Mouse (Mus musculus) midbrain, embryonic 13.5 days (tissue): ENCODE measurements around the gene Ckm. TPM values are rescaled to one million over a fixed set of nuclear protein-coding genes. Genes with fewer than 3 reads are reported as not detected.

Experiments
- ATAC-seq: fragments of 200-750 bp; cut with Nextera tagmentation; 2 replicates; pipeline ENCODE4 v1.8.0; 2017; ENCODE audit warnings: mild to moderate bottlenecking, moderate TSS enrichment, moderate library complexity
- H3K27ac ChIP-seq: fragments of 300-500 bp; sonication (generic); 2 replicates; pipeline ENCODE4 v1.5.1; 2015; ENCODE audit warnings: inconsistent platforms, mild to moderate bottlenecking, moderate library complexity
- H3K27me3 ChIP-seq: fragments of 300-500 bp; sonication (generic); 2 replicates; pipeline ENCODE4 v1.6.1; 2015; ENCODE audit warnings: mild to moderate bottlenecking, inconsistent platforms
- H3K36me3 ChIP-seq: fragments of 300-500 bp; sonication (generic); 2 replicates; pipeline ENCODE4 v1.6.1; 2015; ENCODE audit warnings: mild to moderate bottlenecking, inconsistent platforms
- H3K4me1 ChIP-seq: fragments of 300-500 bp; sonication (generic); replicated peaks from 2 replicates; pipeline ENCODE4 v1.6.1; 2015; ENCODE audit warnings: inconsistent platforms
- H3K4me2 ChIP-seq: fragments of 300-500 bp; sonication (generic); replicated peaks from 2 replicates; pipeline ENCODE4 v1.6.1; 2015; ENCODE audit warnings: moderate library complexity, mild to moderate bottlenecking, inconsistent platforms
- H3K4me3 ChIP-seq: fragments of 300-500 bp; sonication (generic); replicated peaks from 2 replicates; pipeline ENCODE4 v1.5.1; 2015; ENCODE audit warnings: mild to moderate bottlenecking, inconsistent platforms
- H3K9ac ChIP-seq: fragments of 300-500 bp; sonication (generic); replicated peaks from 2 replicates; pipeline ENCODE4 v1.6.1; 2015; ENCODE audit warnings: mild to moderate bottlenecking, inconsistent platforms
- H3K9me3 ChIP-seq: fragments of 300-500 bp; sonication (generic); 2 replicates; pipeline ENCODE4 v1.6.1; 2016; ENCODE audit warnings: mild to moderate bottlenecking, inconsistent platforms
- WGBS: fragments of 180-500 bp; shearing (Covaris S2); methylation state at CpG from one replicate; pipeline ENCODE4 v1.1.7; 2015; 5-methylcytosine and 5-hydroxymethylcytosine counted together
- polyA plus RNA-seq: library from polyadenylated mRNA; unstranded; fragments of >200 nt; fragmentation: Nextera tagmentation; extraction: Ambion mirVana; gene quantifications from 2 replicates; pipeline ENCODE4 v1.2.1, GENCODE M21; 2015

Gene Ckm
- polyA plus RNA-seq, 1 experiment from 2014 or later, result 0.07 TPM

DNA sequence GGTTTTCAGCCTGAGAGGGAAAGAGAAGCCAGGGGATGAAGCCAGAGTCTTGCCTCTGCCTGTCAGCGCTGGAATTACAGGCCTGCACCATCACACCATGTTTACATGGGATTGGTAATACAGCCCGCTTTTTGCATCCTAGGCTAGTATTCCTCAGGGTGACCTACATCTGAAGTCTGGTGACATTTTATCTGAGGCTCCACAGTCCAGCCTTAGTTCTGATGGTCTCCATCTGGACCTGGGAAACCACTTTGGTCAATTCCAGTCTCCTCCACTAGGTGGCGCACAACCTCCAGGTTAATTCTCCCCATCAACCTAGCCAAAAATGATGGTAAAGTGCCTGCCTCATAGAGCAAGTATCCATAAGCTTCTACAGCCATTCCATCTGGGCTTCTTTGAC lies 38.8 kb downstream of the Ckm start:
- H3K4me1 ChIP-seq, result no peaks in the 10 kb centered on the region
- no peak overlapping the region for H3K4me2 ChIP-seq
- ATAC-seq, result peak; percentile 70
- peaks cover 84% of the 10 kb centered on the region for H3K36me3 ChIP-seq
- no peak overlapping the region for H3K27ac ChIP-seq
- no peaks in the 10 kb centered on the region for H3K27me3 ChIP-seq
- H3K9me3 ChIP-seq, result no peaks in the 10 kb centered on the region
- no peak overlapping the region for H3K4me3 ChIP-seq
- WGBS, result 43% methylated on average over 3 of the region's 3 CpGs
- H3K9ac ChIP-seq, result no peak overlapping the region

DNA sequence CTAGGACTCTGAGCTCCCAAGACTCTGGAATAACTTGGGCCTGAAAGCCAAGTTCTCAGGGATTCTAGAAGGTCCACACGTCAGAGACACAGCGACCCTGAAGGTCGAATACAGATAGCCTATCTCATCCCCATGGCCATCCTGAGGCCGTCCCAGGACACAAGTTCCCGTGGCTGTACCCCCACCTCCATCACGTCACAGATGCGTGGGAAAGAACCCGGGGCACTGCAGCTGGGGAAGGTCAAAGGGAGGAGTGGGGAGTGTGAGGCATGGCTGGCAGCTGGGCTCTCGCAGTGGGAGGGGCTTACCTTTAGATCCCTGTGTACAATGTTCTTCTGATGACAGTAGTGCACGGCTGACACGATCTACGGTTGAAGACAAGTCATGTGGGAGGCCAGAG lies 40.2 kb downstream of the Ckm start:
- Histone ChIP-seq H3K9me3 (no peaks in the 10 kb centered on the region), H3K4me1 (no peaks in the 10 kb centered on the region), H3K4me3 (no peak overlapping the region), H3K4me2 (no peak overlapping the region), H3K36me3 (peaks cover 88% of the 10 kb centered on the region), H3K27me3 (no peaks in the 10 kb centered on the region), H3K27ac (no peak overlapping the region), H3K9ac (no peak overlapping the region)
- no peak for ATAC-seq
- 90% methylated on average over 12 of the region's 12 CpGs for WGBS

DNA sequence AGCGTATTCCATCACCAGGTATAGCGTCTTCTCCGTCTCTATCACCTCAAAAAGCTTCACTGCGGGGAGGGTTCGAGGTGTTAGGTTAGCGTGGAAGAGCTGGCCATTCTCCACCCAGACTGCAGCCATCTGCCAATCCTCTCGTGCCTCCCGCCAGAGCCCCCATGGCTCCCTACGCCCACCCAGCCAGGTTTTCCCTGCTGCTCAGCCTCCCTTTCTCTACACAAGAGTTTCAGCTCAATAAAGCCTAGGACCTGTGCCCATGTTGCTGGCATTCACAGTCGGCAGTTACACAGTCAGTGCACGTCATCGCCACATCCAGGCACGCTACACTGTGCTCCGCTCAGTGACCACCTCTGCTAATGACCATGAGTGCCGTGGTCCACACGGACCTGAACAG lies 43.1 kb downstream of the Ckm start:
- H3K36me3 ChIP-seq, result peaks cover 89% of the 10 kb centered on the region
- no peak overlapping the region for H3K4me3 ChIP-seq
- H3K27me3 ChIP-seq, result no peaks in the 10 kb centered on the region
- no peaks in the 10 kb centered on the region for H3K4me1 ChIP-seq
- H3K4me2 ChIP-seq, result no peak overlapping the region
- no peak overlapping the region for H3K27ac ChIP-seq
- no peaks in the 10 kb centered on the region for H3K9me3 ChIP-seq
- no peak for ATAC-seq
- H3K9ac ChIP-seq, result no peak overlapping the region
- WGBS, result 94% methylated on average over 16 of the region's 16 CpGs

DNA sequence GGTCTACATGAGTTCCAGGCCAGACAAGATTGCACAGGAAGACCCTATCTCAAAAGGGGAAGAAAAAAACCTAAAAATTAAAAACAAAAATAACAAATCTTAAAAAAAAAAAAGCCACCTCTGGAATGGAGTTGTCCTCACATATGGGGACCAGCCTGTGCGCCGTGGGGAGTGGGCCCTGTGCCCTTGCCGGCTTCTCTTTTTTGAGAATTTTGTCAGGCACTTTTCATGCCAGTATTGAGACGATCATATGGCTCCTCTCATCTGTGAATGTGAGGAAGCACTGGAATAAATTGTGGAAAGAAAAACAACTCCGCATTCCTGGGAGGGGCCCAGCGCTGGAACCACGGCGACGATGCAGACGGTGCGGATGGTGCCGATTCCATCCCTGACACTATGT lies 44.6 kb downstream of the Ckm start:
- no peak overlapping the region for H3K4me2 ChIP-seq
- H3K27me3 ChIP-seq, result no peaks in the 10 kb centered on the region
- no peaks in the 10 kb centered on the region for H3K9me3 ChIP-seq
- H3K9ac ChIP-seq, result no peak overlapping the region
- H3K4me3 ChIP-seq, result no peak overlapping the region
- H3K36me3 ChIP-seq, result peaks cover 83% of the 10 kb centered on the region
- ATAC-seq, result no peak
- H3K4me1 ChIP-seq, result no peaks in the 10 kb centered on the region
- WGBS, result 89% methylated on average over 12 of the region's 12 CpGs
- no peak overlapping the region for H3K27ac ChIP-seq

DNA sequence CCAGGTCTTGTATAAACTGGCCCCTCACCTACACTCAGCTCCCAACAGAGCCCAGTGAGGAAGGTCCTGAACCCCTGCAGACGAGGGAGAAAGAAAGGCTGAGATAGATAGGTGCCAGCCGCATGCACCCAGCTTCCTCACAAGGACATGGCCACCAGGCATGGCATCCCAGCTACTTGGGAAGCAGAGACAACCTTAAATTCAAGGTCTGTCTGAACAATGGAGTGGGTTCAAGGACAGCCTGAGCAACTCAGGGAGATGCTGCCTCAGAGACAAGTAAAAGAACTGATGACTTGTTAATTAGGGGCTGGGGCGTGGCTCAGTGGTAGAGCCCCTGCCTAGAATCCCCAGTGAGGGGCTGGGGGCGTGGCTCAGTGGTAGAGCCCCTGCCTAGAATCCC lies 50.6 kb downstream of the Ckm start:
- 98% methylated on average over 4 of the region's 4 CpGs for WGBS
- Histone ChIP-seq H3K27me3 (no peaks in the 10 kb centered on the region), H3K27ac (no peak overlapping the region), H3K9me3 (no peaks in the 10 kb centered on the region), H3K9ac (no peak overlapping the region), H3K4me1 (peaks cover 28% of the 10 kb centered on the region), H3K4me3 (no peak overlapping the region), H3K36me3 (peaks cover 38% of the 10 kb centered on the region), H3K4me2 (no peak overlapping the region)
- ATAC-seq, result no peak

DNA sequence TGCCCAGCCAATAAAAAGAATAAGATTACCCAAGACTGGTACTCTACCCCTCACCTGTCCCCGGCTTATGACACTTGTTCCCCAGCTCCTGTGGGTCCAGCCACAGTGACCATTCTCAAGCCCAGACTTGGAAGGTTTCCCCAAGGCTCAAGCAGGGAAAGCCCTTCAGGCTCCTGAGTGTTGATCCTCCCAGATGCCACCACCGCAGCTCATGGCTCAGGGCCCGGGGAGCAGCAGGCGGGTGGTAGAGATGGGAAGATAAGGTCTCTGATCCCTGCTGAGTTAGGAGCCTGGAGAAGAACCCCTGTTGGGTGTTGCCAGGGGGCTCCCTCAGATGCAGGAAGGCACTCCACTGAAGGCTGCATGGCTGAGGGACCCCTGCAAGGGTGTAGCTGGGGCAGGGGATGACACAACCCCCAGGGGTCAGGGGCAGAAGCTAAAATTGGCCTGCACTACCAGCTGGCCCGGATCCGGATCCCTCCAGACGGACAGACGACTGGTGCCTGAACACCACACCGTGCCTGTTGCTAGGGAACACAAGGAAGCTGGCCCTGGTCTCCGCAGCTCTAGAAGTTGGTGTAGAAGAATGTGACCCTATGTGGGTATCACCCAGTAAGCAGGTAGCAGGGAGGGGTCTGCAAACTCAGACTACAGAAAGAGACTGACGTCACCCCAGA lies 51.4 kb downstream of the Ckm start:
- no peaks in the 10 kb centered on the region for H3K9me3 ChIP-seq
- peak overlapping the region; percentile 98; the same call in 1 of the 2 replicates for H3K4me2 ChIP-seq
- no peak overlapping the region for H3K27ac ChIP-seq
- no peak overlapping the region for H3K4me3 ChIP-seq
- no peak for ATAC-seq
- H3K9ac ChIP-seq, result 0 out of 2 replicates have a peak overlapping the region, but pooled peaks have one; percentile 25
- peaks cover 30% of the 10 kb centered on the region for H3K36me3 ChIP-seq
- no peaks in the 10 kb centered on the region for H3K27me3 ChIP-seq
- WGBS, result 69% methylated on average over 11 of the region's 11 CpGs
- peaks cover 28% of the 10 kb centered on the region for H3K4me1 ChIP-seq

DNA sequence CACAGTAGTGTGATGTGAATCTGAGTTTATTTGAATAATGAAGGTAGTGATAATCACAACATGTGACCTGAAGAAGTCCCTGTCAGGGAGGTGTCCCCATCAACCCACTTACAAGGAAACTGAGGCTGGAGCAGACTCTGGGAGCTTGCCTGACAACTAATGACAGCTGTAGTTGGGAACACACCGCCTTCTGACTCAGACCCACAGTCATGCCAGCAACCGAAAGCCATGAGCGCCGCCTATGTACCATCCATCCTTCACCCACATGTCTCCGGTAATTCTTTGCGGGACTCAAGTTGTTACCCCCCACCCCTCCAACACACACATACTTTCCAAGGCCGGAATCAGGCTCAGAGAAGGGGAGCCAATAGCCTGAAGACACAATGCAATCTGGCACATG lies 52.1 kb downstream of the Ckm start:
- Histone ChIP-seq H3K9ac (0 out of 2 replicates have a peak overlapping the region, but pooled peaks have one; percentile 25), H3K4me3 (peak overlapping the region; percentile 92; the same call in 1 of the 2 replicates)
- 95% methylated on average over 7 of the region's 7 CpGs for WGBS

DNA sequence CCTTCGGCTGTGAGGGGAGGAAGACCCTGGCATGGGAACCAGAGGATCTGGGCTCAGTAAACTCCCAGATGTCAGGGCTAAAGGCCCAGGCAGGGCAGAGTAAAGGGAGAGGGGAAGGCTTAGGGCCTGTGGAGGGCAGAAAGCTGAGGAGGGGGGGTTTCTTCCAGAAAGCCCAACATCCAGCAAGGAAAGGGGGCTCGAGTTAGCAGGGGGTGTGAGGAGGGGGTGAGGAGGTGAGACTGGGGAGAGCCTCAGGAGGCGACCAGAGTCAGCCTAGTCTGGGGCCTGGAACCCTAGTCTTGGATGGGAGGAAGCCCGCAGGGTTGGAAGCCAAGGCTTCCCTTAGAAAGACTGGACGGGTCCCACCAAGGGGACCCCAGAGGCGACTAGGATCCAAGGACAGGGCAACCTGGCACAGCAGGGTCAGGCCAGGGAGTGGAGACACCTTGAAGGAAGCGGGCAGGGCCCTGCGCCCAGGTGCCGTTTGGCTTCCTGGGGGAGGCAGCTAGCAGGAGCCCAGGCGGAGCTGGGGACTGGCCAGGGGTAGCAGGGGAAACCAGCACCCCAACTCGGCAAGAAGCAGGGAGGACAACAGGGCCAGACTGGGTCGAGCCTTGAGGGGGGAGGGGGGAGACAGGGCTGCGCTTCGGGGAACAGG lies 53.0 kb downstream of the Ckm start:
- H3K4me3 ChIP-seq, result peak overlapping the region; percentile 92
- peaks cover 14% of the 10 kb centered on the region for H3K36me3 ChIP-seq
- H3K4me1 ChIP-seq, result peaks cover 28% of the 10 kb centered on the region
- WGBS, result 7% methylated on average over 14 of the region's 14 CpGs
- peak overlapping the region; percentile 83 for H3K27ac ChIP-seq
- no peaks in the 10 kb centered on the region for H3K27me3 ChIP-seq
- peak; percentile 41; the same call in 1 of the 2 replicates for ATAC-seq
- H3K9ac ChIP-seq, result peak overlapping the region; percentile 95
- no peaks in the 10 kb centered on the region for H3K9me3 ChIP-seq
- peak overlapping the region; percentile 98 for H3K4me2 ChIP-seq

More for the DNA sequence above, 52.1 kb downstream of the Ckm start:
- H3K4me2 ChIP-seq, result peak overlapping the region; percentile 98
- H3K27ac ChIP-seq, result no peak overlapping the region
- no peaks in the 10 kb centered on the region for H3K9me3 ChIP-seq
- ATAC-seq, result no peak
- peaks cover 28% of the 10 kb centered on the region for H3K4me1 ChIP-seq
- H3K36me3 ChIP-seq, result peaks cover 24% of the 10 kb centered on the region
- no peaks in the 10 kb centered on the region for H3K27me3 ChIP-seq

DNA sequence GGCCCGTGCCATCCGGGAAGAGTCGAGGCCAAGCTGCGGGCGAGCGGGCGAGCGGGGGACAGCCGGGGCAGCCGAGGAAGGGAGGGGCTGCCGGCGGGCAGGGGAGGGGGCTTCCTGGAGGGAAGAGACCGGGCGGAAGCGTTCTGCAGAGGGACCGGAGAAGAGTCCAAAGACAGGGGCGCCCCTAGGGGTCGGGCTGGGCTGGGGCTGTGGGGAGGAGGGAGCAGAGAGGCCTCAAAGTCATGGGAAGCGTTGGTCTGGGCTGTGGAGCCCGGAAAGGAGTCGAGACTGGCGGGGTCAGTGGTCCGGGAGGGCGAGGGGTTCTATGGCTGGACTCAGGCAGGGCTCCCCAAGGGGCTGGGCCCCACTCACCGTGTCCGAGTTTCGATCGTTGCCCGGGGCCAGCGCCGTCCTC lies 53.5 kb downstream of the Ckm start:
- ATAC-seq, result peak; percentile 82
- peaks cover 14% of the 10 kb centered on the region for H3K36me3 ChIP-seq
- H3K27me3 ChIP-seq, result 0 out of 2 replicates have a peak, but pooled peaks cover 4% of the 10 kb centered on the region
- H3K27ac ChIP-seq, result peak overlapping the region; percentile 83
- H3K4me1 ChIP-seq, result peaks cover 32% of the 10 kb centered on the region
- H3K9me3 ChIP-seq, result no peaks in the 10 kb centered on the region
- WGBS, result 0% methylated on average over 25 of the region's 31 CpGs
- peak overlapping the region; percentile 95 for H3K9ac ChIP-seq
- H3K4me2 ChIP-seq, result peak overlapping the region; percentile 98
- H3K4me3 ChIP-seq, result peak overlapping the region; percentile 92

DNA sequence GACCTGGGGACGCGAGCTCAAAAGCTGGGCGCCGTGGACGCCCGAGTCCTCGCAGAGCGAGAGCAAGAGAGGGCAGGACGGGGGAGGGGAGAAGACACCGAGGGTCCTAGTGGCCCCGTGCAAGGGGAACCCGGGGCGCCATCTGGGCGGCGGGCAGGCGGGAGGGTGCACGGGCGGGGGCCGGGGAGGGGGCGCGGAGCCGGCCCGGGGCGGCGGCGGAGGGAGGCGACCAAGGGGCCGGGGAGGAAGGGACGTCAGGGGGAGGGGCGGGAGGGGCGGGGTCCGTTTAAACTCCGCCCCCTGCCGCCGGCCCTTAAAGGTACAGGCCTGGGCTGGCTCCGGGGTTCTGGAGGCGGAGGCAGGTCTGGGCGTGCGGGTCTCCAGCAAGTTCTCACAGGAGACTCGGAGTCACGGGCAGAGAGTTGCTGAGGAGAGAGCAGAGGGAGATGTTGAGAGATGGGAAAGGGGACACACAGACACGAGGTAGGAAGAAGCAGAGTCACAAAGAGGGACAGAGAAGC lies 54.1 kb downstream of the Ckm start, which contains the start of gene Mark4:
TSS of gene Mark4 (minus strand) at position 231 of the 521 bp plus-strand sequence.
- Histone ChIP-seq H3K4me3 (peak within 1 kb of the TSS; percentile 92), H3K36me3 (peaks cover 13% of the 10 kb centered on the region), H3K9ac (peak within 1 kb of the TSS; percentile 95), H3K4me1 (peaks cover 32% of the 10 kb centered on the region), H3K4me2 (peak within 1 kb of the TSS; percentile 98), H3K9me3 (no peaks in the 10 kb centered on the region), H3K27me3 (0 out of 2 replicates have a peak, but pooled peaks cover 8% of the 10 kb centered on the region), H3K27ac (peak within 1 kb of the TSS; percentile 83)
- WGBS, result under 1% methylated on average over 32 of the region's 42 CpGs
- ATAC-seq, result peak; percentile 84

DNA sequence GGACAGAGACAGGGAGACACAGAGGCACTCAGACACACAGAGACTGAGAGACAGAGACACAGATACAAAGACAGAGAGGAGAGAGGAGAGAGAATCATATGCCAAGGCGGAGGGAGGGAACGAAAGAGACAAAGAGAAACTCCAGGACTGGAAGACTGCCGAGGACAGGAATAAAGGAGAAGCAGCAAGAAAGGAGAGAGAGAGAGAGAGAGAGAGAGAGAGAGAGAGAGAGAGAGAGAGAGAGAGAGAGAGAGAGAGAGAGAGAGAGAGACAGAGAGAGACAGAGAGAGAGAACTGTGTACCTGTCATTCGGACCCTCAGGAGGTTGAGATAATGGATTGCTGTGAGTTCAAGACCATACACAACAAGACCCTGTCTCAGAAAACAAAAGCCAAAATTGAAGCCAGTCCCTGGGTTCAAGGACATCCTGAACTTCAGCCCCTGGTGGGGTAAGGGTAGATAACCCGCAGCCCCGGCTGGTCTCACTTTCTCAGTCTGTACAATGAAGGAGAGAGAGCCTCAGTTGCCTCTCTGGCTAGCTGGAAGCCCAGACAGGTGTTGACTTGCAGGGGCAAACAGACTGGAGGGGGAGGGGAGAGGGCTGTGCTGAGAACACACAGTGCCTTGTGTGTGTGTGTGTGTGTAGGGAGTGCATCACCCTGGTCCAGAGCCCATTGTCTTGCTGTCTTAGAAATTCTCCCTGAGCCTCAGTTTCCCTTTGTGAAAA lies 54.7 kb downstream of the Ckm start:
- Histone ChIP-seq H3K36me3 (peaks cover 10% of the 10 kb centered on the region), H3K9me3 (no peaks in the 10 kb centered on the region), H3K27me3 (peaks cover 10% of the 10 kb centered on the region; the same call in 1 of the 2 replicates), H3K4me3 (peak overlapping the region; percentile 92), H3K4me1 (peaks cover 32% of the 10 kb centered on the region), H3K9ac (peak overlapping the region; percentile 95), H3K27ac (peak overlapping the region; percentile 83), H3K4me2 (peak overlapping the region; percentile 98)
- 15% methylated on average over 6 of the region's 6 CpGs for WGBS
- ATAC-seq, result no peak; the same call in 1 of the 2 replicates
